8 mouse cellular contexts compared by ENCODE assay signal in genomic region chr6:97617266-97617743, GRCm38 (mm10). TPM values are rescaled to one million over a fixed set of nuclear protein-coding genes. Genes with fewer than 3 reads are reported as not detected.
DNase-seq lines count a peak whose midpoint lies in the region; ATAC-seq lines count a peak whose summit lies in the region.

Gene Frmd4b, minus strand, starts transcription at chr6:97617541.

- peaks cover 16% of the 10 kb centered on the region for H3K27me3 ChIP-seq in hindbrain, embryonic 10.5 days (ENCODE audit: insufficient read depth, poor library complexity, severe bottlenecking)

- H3K4me1 ChIP-seq in hindbrain, embryonic 10.5 days (replicated peaks): peaks cover 50% of the 10 kb centered on the region

- DNase-seq in cerebellum, postnatal 10 days: peak; percentile 86 to 93
- peak; percentile 37 to 44 for DNase-seq in frontal cortex, postnatal 14 days (ENCODE audit: low spot score in 2 of 2)
- peak; percentile 88 for DNase-seq in hindbrain, embryonic 10.5 days (ENCODE audit: low spot score)
- DNase-seq in layer of hippocampus, adult 8-10 months (ENCODE audit: low spot score in 2 of 2): peak; percentile 45 to 65
- peak; percentile 57 to 65 for DNase-seq in lung, adult 18-20 months
- peak; percentile 45 for DNase-seq in ovary, postnatal 14 days (ENCODE audit: low spot score)
- DNase-seq in B cell, adult 2 months: no peak

- no peak for ATAC-seq in activated CD4-positive, CD25-positive, alpha-beta regulatory T cell, adult 4 months

- peak within 1 kb of the TSS; percentile 74 for H3K4me3 ChIP-seq in hindbrain, embryonic 10.5 days

- no peaks in the 10 kb centered on the region for H3K9me3 ChIP-seq in hindbrain, embryonic 10.5 days

- peaks cover 5% of the 10 kb centered on the region; the same call in 1 of the 2 replicates for H3K36me3 ChIP-seq in hindbrain, embryonic 10.5 days

- H3K27ac ChIP-seq in hindbrain, embryonic 10.5 days: peak within 1 kb of the TSS; percentile 92

- WGBS in hindbrain, embryonic 10.5 days: 0% methylated on average over 42 of the region's 42 CpGs

RNA-seq across cellular contexts. Expression of gene Frmd4b, which starts in this region (rescaled TPM):
- 10 to 100 TPM; 11.3 to 14.1 TPM for polyA plus RNA-seq in activated CD4-positive, CD25-positive, alpha-beta regulatory T cell, adult 4 months (2017; shearing (Covaris generic))
- 30.6 and 41.9 TPM in 2 replicates for polyA plus RNA-seq in hindbrain, embryonic 10.5 days (2016; fragmentation: Nextera tagmentation; extraction: Ambion mirVana)
- 10 to 100 TPM; 30.6 to 39.0 (median 34.4) TPM for total RNA-seq in layer of hippocampus, adult 8-10 months (2022)

Comparison
In these comparisons a context has a peak if more than half of its experiments do, and no peak if none do; other contexts are left out.
1. DNase-seq: peak in cerebellum, postnatal 10 days (2 of 2), frontal cortex, postnatal 14 days (2 of 2), hindbrain, embryonic 10.5 days (single experiment), layer of hippocampus, adult 8-10 months (2 of 2), lung, adult 18-20 months (2 of 2) and ovary, postnatal 14 days (single experiment); none in B cell, adult 2 months (0 of 2).